Mouse (Mus musculus): ENCODE data around the gene Arhgap18. TPM values are rescaled to one million over a fixed set of nuclear protein-coding genes. Genes with fewer than 3 reads are reported as not detected.

Arhgap18 gene
- polyA plus RNA-seq, 1 experiment: 2.0 TPM

- Histone ChIP-seq H3K4me3 (ENCODE audit: insufficient read depth, poor library complexity, severe bottlenecking) (no peak overlapping the region), H3K36me3 (ENCODE audit: control insufficient read depth, insufficient read depth) (no peaks in the 10 kb centered on the region), H3K79me3 (ENCODE audit: low read depth) (no peaks in the 10 kb centered on the region), H3K27me3 (ENCODE audit: control insufficient read depth, insufficient read depth, insufficient read length) (no peaks in the 10 kb centered on the region), H3K79me2 (ENCODE audit: control insufficient read depth, insufficient read depth) (no peaks in the 10 kb centered on the region), H3ac (ENCODE audit: control insufficient read depth, insufficient read length, low read depth) (no peak overlapping the region)
- TF ChIP-seq MYOD1 (IDR thresholded peaks at IDR 0.05; ENCODE audit: control insufficient read depth, insufficient read length, low read depth) (no peak), MAX (IDR thresholded peaks at IDR 0.05) (no peak)
Measured at GRCm38 (mm10) chr10:26811342-26811741, 58.1 kb downstream of the Arhgap18 start.

DNA sequence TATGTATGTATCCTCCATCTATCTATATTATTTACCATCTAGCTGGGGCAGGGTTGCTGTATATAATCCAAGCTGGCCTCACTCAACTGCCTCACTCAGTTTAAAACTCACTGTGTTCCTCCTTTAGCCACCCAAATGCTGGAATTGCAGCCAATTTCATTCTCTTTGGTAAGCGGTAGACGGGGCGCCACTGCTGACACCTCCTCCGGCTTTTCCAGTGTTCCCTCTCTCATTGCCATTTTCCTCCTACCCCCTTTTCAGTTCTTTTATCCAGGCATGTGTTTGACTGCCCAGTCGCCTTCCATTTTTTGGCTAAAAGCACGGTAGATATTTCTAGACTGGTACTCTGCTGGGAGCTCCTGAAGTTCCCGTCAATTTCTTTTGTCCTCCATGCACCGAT lies 62.4 kb downstream of the Arhgap18 start:
- Histone ChIP-seq H3K4me3 (ENCODE audit: insufficient read depth, poor library complexity, severe bottlenecking) (no peak overlapping the region), H3K27me3 (ENCODE audit: control insufficient read depth, insufficient read depth, insufficient read length) (no peaks in the 10 kb centered on the region), H3K36me3 (ENCODE audit: control insufficient read depth, insufficient read depth) (no peaks in the 10 kb centered on the region), H3K79me2 (ENCODE audit: control insufficient read depth, insufficient read depth) (no peaks in the 10 kb centered on the region), H3ac (ENCODE audit: control insufficient read depth, insufficient read length, low read depth) (no peak overlapping the region), H3K79me3 (ENCODE audit: low read depth) (no peaks in the 10 kb centered on the region)
- TF ChIP-seq FOSL1 (IDR thresholded peaks at IDR 0.05; ENCODE audit: insufficient read depth, low read length, poor library complexity, severe bottlenecking) (no peak), MAX (IDR thresholded peaks at IDR 0.05) (no peak), CTCF (IDR thresholded peaks at IDR 0.05; ENCODE audit: control insufficient read depth, insufficient read depth, insufficient read length) (no peak), CEBPB (IDR thresholded peaks at IDR 0.05; ENCODE audit: low read depth) (no peak), MYOD1 (IDR thresholded peaks at IDR 0.05; ENCODE audit: control insufficient read depth, insufficient read length, low read depth) (no peak), MYOG (IDR thresholded peaks at IDR 0.05; ENCODE audit: control insufficient read depth, extremely low read depth, insufficient read length) (no peak), USF1 (IDR thresholded peaks at IDR 0.05; ENCODE audit: low read depth) (no peak)

DNA sequence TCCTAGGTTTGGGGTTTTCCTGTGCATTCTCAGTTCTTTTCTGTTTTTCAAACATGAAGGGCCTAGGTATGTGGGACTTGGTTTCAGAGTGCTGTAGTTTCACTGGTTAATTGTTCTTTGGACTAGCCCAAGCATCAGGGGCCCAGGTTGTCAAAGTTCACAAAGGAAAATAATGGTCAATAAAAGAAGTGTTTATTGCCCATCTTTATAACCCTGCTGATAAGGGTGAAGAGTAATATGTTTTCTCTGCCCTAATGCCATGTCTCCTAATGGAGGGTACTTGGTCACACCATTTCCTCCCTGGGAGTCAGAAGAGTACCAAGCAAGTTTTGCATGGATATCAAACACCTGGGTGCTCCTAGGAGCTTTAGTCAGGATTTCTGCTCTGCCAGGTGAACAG lies 67.1 kb downstream of the Arhgap18 start:
- no peak overlapping the region for H3K4me3 ChIP-seq (ENCODE audit: insufficient read depth, poor library complexity, severe bottlenecking)
- H3K79me3 ChIP-seq (ENCODE audit: low read depth): no peaks in the 10 kb centered on the region
- no peaks in the 10 kb centered on the region for H3K27me3 ChIP-seq (ENCODE audit: control insufficient read depth, insufficient read depth, insufficient read length)
- no peaks in the 10 kb centered on the region for H3K79me2 ChIP-seq (ENCODE audit: control insufficient read depth, insufficient read depth)
- no peaks in the 10 kb centered on the region for H3K36me3 ChIP-seq (ENCODE audit: control insufficient read depth, insufficient read depth)
- no peak overlapping the region for H3ac ChIP-seq (ENCODE audit: control insufficient read depth, insufficient read length, low read depth)
- TF ChIP-seq MYOD1 (IDR thresholded peaks at IDR 0.05; ENCODE audit: control insufficient read depth, insufficient read length, low read depth): no peak
- TF ChIP-seq MYOG (IDR thresholded peaks at IDR 0.05; ENCODE audit: control insufficient read depth, extremely low read depth, insufficient read length): no peak
- TF ChIP-seq MAX (IDR thresholded peaks at IDR 0.05): no peak
- TF ChIP-seq CEBPB (IDR thresholded peaks at IDR 0.05; ENCODE audit: low read depth): no peak
- TF ChIP-seq USF1 (IDR thresholded peaks at IDR 0.05; ENCODE audit: low read depth): no peak
- TF ChIP-seq FOSL1 (IDR thresholded peaks at IDR 0.05; ENCODE audit: insufficient read depth, low read length, poor library complexity, severe bottlenecking): no peak
- no peak for TF ChIP-seq CTCF (IDR thresholded peaks at IDR 0.05; ENCODE audit: control insufficient read depth, insufficient read depth, insufficient read length)

DNA sequence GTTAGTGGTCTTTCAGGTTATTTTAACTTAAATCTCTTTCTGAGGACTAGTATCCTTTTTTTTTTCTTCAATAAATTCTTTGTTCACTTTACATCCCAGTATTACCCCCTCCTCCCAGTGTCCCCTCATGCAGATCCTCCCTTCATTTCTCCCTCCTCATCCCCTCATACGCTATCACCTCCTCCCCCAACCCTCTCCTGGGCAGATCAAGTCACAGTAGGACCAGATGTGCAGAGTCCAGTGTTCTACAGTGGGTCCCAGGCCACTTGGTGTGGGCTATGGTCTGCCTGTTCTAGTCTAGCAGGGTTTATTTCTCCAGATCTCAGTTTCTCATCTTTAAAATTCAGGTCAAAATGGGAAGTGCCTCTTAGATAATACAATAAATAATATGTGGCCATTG lies 67.7 kb downstream of the Arhgap18 start:
- Histone ChIP-seq H3ac (ENCODE audit: control insufficient read depth, insufficient read length, low read depth) (no peak overlapping the region), H3K4me3 (ENCODE audit: insufficient read depth, poor library complexity, severe bottlenecking) (no peak overlapping the region), H3K36me3 (ENCODE audit: control insufficient read depth, insufficient read depth) (no peaks in the 10 kb centered on the region), H3K79me3 (ENCODE audit: low read depth) (no peaks in the 10 kb centered on the region), H3K79me2 (ENCODE audit: control insufficient read depth, insufficient read depth) (no peaks in the 10 kb centered on the region), H3K27me3 (ENCODE audit: control insufficient read depth, insufficient read depth, insufficient read length) (no peaks in the 10 kb centered on the region)
- no peak for TF ChIP-seq FOSL1 (IDR thresholded peaks at IDR 0.05; ENCODE audit: insufficient read depth, low read length, poor library complexity, severe bottlenecking)
- TF ChIP-seq USF1 (IDR thresholded peaks at IDR 0.05; ENCODE audit: low read depth): no peak

DNA sequence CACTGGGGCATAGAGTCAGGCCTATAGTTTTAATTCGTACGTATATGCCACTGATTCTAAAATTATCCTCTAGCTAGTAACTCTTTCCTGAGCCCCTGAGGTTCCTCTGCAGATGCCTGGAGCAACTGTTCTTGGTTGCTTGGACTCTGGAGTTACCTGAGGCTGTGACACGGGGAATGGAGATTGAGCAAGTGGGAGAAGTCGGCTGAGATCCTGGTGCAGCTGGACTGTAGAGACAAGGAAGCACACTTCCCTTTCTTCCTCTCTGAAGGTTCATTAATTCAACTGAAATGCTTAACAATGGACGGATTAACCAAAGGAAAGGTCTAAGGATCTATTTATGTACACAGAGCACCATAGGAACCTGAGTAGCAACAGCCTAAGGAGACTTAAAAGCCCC lies 70.8 kb downstream of the Arhgap18 start:
- Histone ChIP-seq H3K27me3 (ENCODE audit: control insufficient read depth, insufficient read depth, insufficient read length) (no peaks in the 10 kb centered on the region), H3K79me2 (ENCODE audit: control insufficient read depth, insufficient read depth) (no peaks in the 10 kb centered on the region), H3ac (ENCODE audit: control insufficient read depth, insufficient read length, low read depth) (no peak overlapping the region), H3K36me3 (ENCODE audit: control insufficient read depth, insufficient read depth) (no peaks in the 10 kb centered on the region), H3K4me3 (ENCODE audit: insufficient read depth, poor library complexity, severe bottlenecking) (no peak overlapping the region), H3K79me3 (ENCODE audit: low read depth) (no peaks in the 10 kb centered on the region)
- no peak for TF ChIP-seq CEBPB (IDR thresholded peaks at IDR 0.05; ENCODE audit: low read depth)

GRCm38 (mm10) chr10:26825246-26825889 lies 72.1 kb downstream of the Arhgap18 start:
- no peaks in the 10 kb centered on the region for H3K79me2 ChIP-seq (ENCODE audit: control insufficient read depth, insufficient read depth)
- no peaks in the 10 kb centered on the region for H3K36me3 ChIP-seq (ENCODE audit: control insufficient read depth, insufficient read depth)
- no peak overlapping the region for H3ac ChIP-seq (ENCODE audit: control insufficient read depth, insufficient read length, low read depth)
- no peaks in the 10 kb centered on the region for H3K27me3 ChIP-seq (ENCODE audit: control insufficient read depth, insufficient read depth, insufficient read length)
- no peak overlapping the region for H3K4me3 ChIP-seq (ENCODE audit: insufficient read depth, poor library complexity, severe bottlenecking)
- no peaks in the 10 kb centered on the region for H3K79me3 ChIP-seq (ENCODE audit: low read depth)
- TF ChIP-seq FOSL1 (IDR thresholded peaks at IDR 0.05; ENCODE audit: insufficient read depth, low read length, poor library complexity, severe bottlenecking) (no peak), MYOG (IDR thresholded peaks at IDR 0.05; ENCODE audit: control insufficient read depth, extremely low read depth, insufficient read length) (no peak), CEBPB (IDR thresholded peaks at IDR 0.05; ENCODE audit: low read depth) (peak; percentile 37)
